Mouse (Mus musculus) C2C12 (cell line): ENCODE data around the gene Uhrf1. TPM values are rescaled to one million over a fixed set of nuclear protein-coding genes. Genes with fewer than 3 reads are reported as not detected.

ENCODE experiments used
- H3K27me3 ChIP-seq: one replicate; pipeline ENCODE4 v1.6.1; 2011; ENCODE audit not compliant: control insufficient read depth, insufficient read depth, insufficient read length
- H3K36me3 ChIP-seq: one replicate; pipeline ENCODE4 v1.6.1; 2011; ENCODE audit not compliant: control insufficient read depth, insufficient read depth
- H3K4me3 ChIP-seq: one replicate; pipeline ENCODE4 v1.5.1; 2011; ENCODE audit warnings: mild to moderate bottlenecking, control low read depth; ENCODE audit not compliant: poor library complexity, insufficient read depth, severe bottlenecking
- H3K79me2 ChIP-seq: one replicate; pipeline ENCODE4 v1.6.1; 2011; ENCODE audit not compliant: control insufficient read depth, insufficient read depth
- H3K79me3 ChIP-seq: one replicate; pipeline ENCODE4 v1.6.1; 2011; ENCODE audit warnings: low read depth, control low read depth
- H3ac ChIP-seq: one replicate; pipeline ENCODE3; 2011; ENCODE audit warnings: low read depth; ENCODE audit not compliant: control insufficient read depth, insufficient read length
- CEBPB ChIP-seq: IDR thresholded peaks from one replicate; pipeline ENCODE4 v1.6.1; 2011; ENCODE audit warnings: low read depth, mild to moderate bottlenecking, control low read depth, moderate library complexity
- CTCF ChIP-seq: IDR thresholded peaks from one replicate; pipeline ENCODE4 v1.5.1; 2011; ENCODE audit not compliant: control insufficient read depth, insufficient read depth, insufficient read length
- FOSL1 ChIP-seq: IDR thresholded peaks from one replicate; pipeline ENCODE4 v1.8.0; 2011; ENCODE audit warnings: mild to moderate bottlenecking, low read length; ENCODE audit not compliant: poor library complexity, insufficient read depth, severe bottlenecking
- MAX ChIP-seq: IDR thresholded peaks from one replicate; pipeline ENCODE4 v1.6.1; 2011; ENCODE audit warnings: mild to moderate bottlenecking, control low read depth
- MYOD1 ChIP-seq: IDR thresholded peaks from one replicate; pipeline ENCODE4 v1.6.1; 2011; ENCODE audit warnings: low read depth; ENCODE audit not compliant: control insufficient read depth, insufficient read length
- MYOG ChIP-seq: IDR thresholded peaks from one replicate; pipeline ENCODE4 v1.6.1; 2011; ENCODE audit not compliant: control insufficient read depth, insufficient read length; ENCODE audit errors: extremely low read depth
- USF1 ChIP-seq: IDR thresholded peaks from one replicate; pipeline ENCODE4 v1.6.1; 2011; ENCODE audit warnings: low read depth, mild to moderate bottlenecking, control low read depth, moderate library complexity
- polyA plus RNA-seq: library from polyadenylated mRNA; unstranded; fragments of >200 nt; fragmentation: generic; extraction: Trizol; gene quantifications from one replicate; pipeline ENCODE4 v1.2.1, GENCODE M21; 2012; ENCODE audit warnings: missing spikeins

The Uhrf1 gene
- polyA plus RNA-seq, 1 experiment = 93.0 TPM

DNA sequence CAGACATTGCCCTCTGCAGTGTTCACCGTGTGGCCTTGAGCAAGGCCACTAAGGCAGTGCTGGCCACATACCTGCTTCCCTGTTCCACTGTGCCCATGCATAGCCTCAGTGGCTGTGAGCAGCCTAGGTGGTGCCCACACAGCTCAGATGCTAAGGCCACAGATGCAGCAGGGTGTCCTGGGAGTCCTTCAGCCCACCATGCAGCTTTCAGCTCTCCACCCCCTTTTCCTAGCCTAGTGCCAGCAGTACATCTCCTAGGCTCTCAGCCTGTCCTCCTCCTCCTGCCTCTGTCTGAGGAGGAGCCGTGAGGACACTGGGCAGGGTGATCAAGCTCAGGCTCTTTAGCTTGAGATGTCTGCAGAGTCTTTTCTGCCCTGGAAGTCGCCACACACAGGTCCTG, 67.0 kb downstream of the Uhrf1 start:
- H3K79me2 ChIP-seq = no peaks in the 10 kb centered on the region
- no peaks in the 10 kb centered on the region for H3K27me3 ChIP-seq
- no peaks in the 10 kb centered on the region for H3K79me3 ChIP-seq
- H3ac ChIP-seq = no peak overlapping the region
- H3K36me3 ChIP-seq = no peaks in the 10 kb centered on the region
- TF ChIP-seq CTCF (no peak), MYOD1 (no peak), CEBPB (no peak), FOSL1 (no peak), USF1 (no peak), MYOG (no peak), MAX (no peak)
- no peak overlapping the region for H3K4me3 ChIP-seq

DNA sequence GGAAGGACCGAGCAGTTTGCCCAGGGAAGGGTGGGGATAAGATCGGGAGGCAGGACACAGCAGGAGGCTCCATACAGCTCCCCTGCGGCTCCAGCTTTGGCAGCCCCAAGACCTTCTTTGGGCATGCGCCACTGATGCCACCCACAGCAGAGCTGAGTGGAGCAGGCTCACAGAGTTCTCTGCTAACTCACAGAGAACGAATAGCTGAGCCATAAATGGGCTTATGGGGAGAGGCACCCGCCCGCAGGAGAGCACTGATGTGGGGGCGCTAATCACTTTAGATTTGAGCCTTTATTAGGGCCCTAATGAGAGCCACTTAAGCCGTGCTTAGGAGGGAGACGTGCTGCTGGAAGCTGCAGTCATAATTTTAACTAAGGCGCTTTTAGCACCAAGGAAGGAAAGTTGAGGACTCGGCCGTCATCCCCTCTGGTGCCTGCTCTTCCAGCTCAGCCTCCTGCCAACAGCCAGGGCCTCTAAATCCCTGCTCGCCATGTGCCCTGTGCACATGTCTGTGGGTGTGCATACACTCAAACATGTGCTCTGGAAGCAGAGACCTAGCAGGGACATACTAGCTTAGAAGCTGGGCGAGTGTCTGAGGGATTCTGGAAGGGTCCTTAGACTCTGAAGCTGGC, 68.0 kb downstream of the Uhrf1 start:
- H3K27me3 ChIP-seq = no peaks in the 10 kb centered on the region
- H3K36me3 ChIP-seq = no peaks in the 10 kb centered on the region

DNA sequence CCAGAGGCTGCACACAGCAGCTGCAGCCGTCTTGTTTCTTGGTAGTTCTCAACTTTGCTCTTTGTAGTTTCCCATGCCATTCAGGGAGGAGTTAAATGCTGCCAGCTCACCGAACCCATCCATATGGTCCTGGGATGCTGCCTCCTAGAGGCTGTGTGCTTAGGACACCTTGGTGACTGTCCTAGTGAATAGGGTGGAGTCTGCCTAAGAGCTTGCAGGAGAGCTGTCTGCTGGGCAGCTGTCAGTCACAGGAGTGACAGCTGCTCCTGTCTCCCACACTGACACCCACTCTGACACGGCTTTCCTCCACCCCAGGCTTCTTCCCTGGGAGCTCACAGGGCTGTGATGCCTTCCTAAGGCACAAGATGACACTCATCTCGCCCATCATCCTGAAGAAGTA, 69.0 kb downstream of the Uhrf1 start:
- no peaks in the 10 kb centered on the region for H3K36me3 ChIP-seq
- TF ChIP-seq USF1 (no peak), MAX (no peak), CTCF (no peak), FOSL1 (no peak), MYOD1 (no peak), MYOG (no peak), CEBPB (no peak)
- H3K79me3 ChIP-seq = no peaks in the 10 kb centered on the region
- no peak overlapping the region for H3ac ChIP-seq
- no peak overlapping the region for H3K4me3 ChIP-seq
- H3K27me3 ChIP-seq = no peaks in the 10 kb centered on the region
- H3K79me2 ChIP-seq = no peaks in the 10 kb centered on the region

More for the DNA sequence above, 68.0 kb downstream of the Uhrf1 start:
- H3K79me2 ChIP-seq = no peaks in the 10 kb centered on the region
- no peak overlapping the region for H3K4me3 ChIP-seq
- no peaks in the 10 kb centered on the region for H3K79me3 ChIP-seq
- H3ac ChIP-seq = no peak overlapping the region
- TF ChIP-seq CEBPB (no peak), FOSL1 (no peak), USF1 (no peak), CTCF (no peak), MYOD1 (no peak), MAX (no peak), MYOG (no peak)

Other genes with a start within 250 kb of the Uhrf1 start
- 40.4 TPM for gene Ubxn6, start 228.3 kb upstream of the Uhrf1 start, polyA plus RNA-seq
- gene Hdgfl2, start 223.7 kb upstream of the Uhrf1 start, polyA plus RNA-seq = 64.5 TPM
- gene Plin4, start 193.5 kb upstream of the Uhrf1 start, polyA plus RNA-seq = 3.2 TPM
- 0.08 TPM for gene Plin5, start 185.7 kb upstream of the Uhrf1 start, polyA plus RNA-seq
- gene Lrg1, start 181.3 kb upstream of the Uhrf1 start, polyA plus RNA-seq = 0.02 TPM
- 0.81 TPM for gene Sema6b, start 163.0 kb upstream of the Uhrf1 start, polyA plus RNA-seq
- 2.3 TPM for gene Tnfaip8l1, start 140.8 kb upstream of the Uhrf1 start, polyA plus RNA-seq
- gene Mydgf, start 119.4 kb upstream of the Uhrf1 start, polyA plus RNA-seq = 106 TPM
- 51.8 TPM for gene Dpp9, start 84.4 kb upstream of the Uhrf1 start, polyA plus RNA-seq
- gene Fem1a, start 46.5 kb upstream of the Uhrf1 start, polyA plus RNA-seq = 18.1 TPM
- gene Ticam1, start 26.5 kb upstream of the Uhrf1 start, polyA plus RNA-seq = 5.8 TPM
- gene Plin3, start 10.4 kb upstream of the Uhrf1 start, polyA plus RNA-seq = 27.5 TPM
- not detected for gene Arrdc5, start 3.0 kb upstream of the Uhrf1 start, polyA plus RNA-seq
- gene Kdm4b, start 22.7 kb downstream of the Uhrf1 start, polyA plus RNA-seq = 10.1 TPM
- gene Ptprs, start 173.2 kb downstream of the Uhrf1 start, polyA plus RNA-seq = 56.8 TPM
- not detected for gene Znrf4, start 209.1 kb downstream of the Uhrf1 start, polyA plus RNA-seq